Mouse (Mus musculus): ENCODE results near the gene Rbm26.

- TF ChIP-seq CTCF (IDR thresholded peaks at IDR 0.05; ENCODE audit: low read depth): no peak
- no peak for TF ChIP-seq EP300 (optimal IDR thresholded peaks at IDR 0.05)
These were observed 115.9 kb downstream of the Rbm26 start for GRCm38 (mm10) chr14:105061230-105061629.
